Mouse (Mus musculus) stomach, postnatal 0 days (tissue): ENCODE measurements around the gene 4933415F23Rik. TPM values are rescaled to one million over a fixed set of nuclear protein-coding genes. Genes with fewer than 3 reads are reported as not detected.

ENCODE experiments used
- ATAC-seq: fragments of 200-750 bp; cut with Nextera tagmentation; 2 replicates; pipeline ENCODE4 v1.8.0; 2017; ENCODE audit not compliant: low FRiP score, low TSS enrichment
- DNase-seq: peaks from one replicate; pipeline ENCODE4 v3.0.0-alpha.2; 2016; ENCODE audit warnings: low spot score
- H3K27ac ChIP-seq: fragments of 300-500 bp; sonication (generic); replicated peaks from 2 replicates; pipeline ENCODE4 v1.5.1; 2014; ENCODE audit warnings: mild to moderate bottlenecking, control low read depth
- H3K27me3 ChIP-seq: fragments of 300-500 bp; sonication (generic); 2 replicates; pipeline ENCODE4 v1.6.1; 2014; ENCODE audit warnings: low read length; ENCODE audit not compliant: control insufficient read depth, insufficient read depth
- H3K36me3 ChIP-seq: fragments of 300-500 bp; sonication (generic); 2 replicates; pipeline ENCODE4 v1.6.1; 2014; ENCODE audit warnings: low read length, mixed read lengths; ENCODE audit not compliant: control insufficient read depth, insufficient read depth
- H3K4me1 ChIP-seq: fragments of 300-500 bp; sonication (generic); replicated peaks from 2 replicates; pipeline ENCODE4 v1.6.1; 2014; ENCODE audit warnings: antibody characterized with exemption; ENCODE audit not compliant: control insufficient read depth, insufficient read depth
- H3K4me2 ChIP-seq: fragments of 300-500 bp; sonication (generic); replicated peaks from 2 replicates; pipeline ENCODE4 v1.6.1; 2014; ENCODE audit warnings: low read depth, mild to moderate bottlenecking, control low read depth, moderate library complexity
- H3K4me3 ChIP-seq: fragments of 300-500 bp; sonication (generic); 2 replicates; pipeline ENCODE4 v1.5.1; 2014; ENCODE audit warnings: low read depth, low read length, control low read depth
- H3K9ac ChIP-seq: fragments of 300-500 bp; sonication (generic); 2 replicates; pipeline ENCODE4 v1.6.1; 2014; ENCODE audit warnings: mild to moderate bottlenecking, low read length, control low read depth, mixed read lengths
- H3K9me3 ChIP-seq: fragments of 300-500 bp; sonication (generic); 2 replicates; pipeline ENCODE4 v1.6.1; 2016; ENCODE audit warnings: low read length; ENCODE audit not compliant: control insufficient read depth
- CTCF ChIP-seq: IDR thresholded peaks from 2 replicates; pipeline ENCODE4 v1.5.1; 2016; ENCODE audit warnings: antibody characterized with exemption, low read depth, mild to moderate bottlenecking, moderate library complexity
- EP300 ChIP-seq: optimal IDR thresholded peaks from 2 replicates; pipeline ENCODE3; 2016; ENCODE audit warnings: antibody characterized with exemption
- WGBS: fragments of 180-500 bp; shearing (Covaris S2); extraction: QIAGEN DNeasy Blood & Tissue Kit; methylation state at CpG from one replicate; pipeline ENCODE4 v1.1.7; 2014; 5-methylcytosine and 5-hydroxymethylcytosine counted together
- polyA plus RNA-seq: library from polyadenylated mRNA; unstranded; fragments of >200 nt; fragmentation: Nextera tagmentation; extraction: Ambion mirVana; gene quantifications from 2 replicates; pipeline ENCODE4 v1.2.1, GENCODE M21; 2015

The 4933415F23Rik gene
- polyA plus RNA-seq, 1 experiment from 2014 or later, result not detected

- H3K27me3 ChIP-seq, result no peaks in the 10 kb centered on the region
- ATAC-seq (no peak), DNase-seq (no peak)
- TF ChIP-seq CTCF, result no peak
- no peak for TF ChIP-seq EP300
- no peak overlapping the region for H3K4me2 ChIP-seq
- no peaks in the 10 kb centered on the region for H3K36me3 ChIP-seq
- H3K27ac ChIP-seq, result no peak overlapping the region
- no peak overlapping the region for H3K4me3 ChIP-seq
- no peaks in the 10 kb centered on the region for H3K9me3 ChIP-seq
- 49% methylated on average over 4 of the region's 4 CpGs for WGBS
- no peak overlapping the region for H3K9ac ChIP-seq
- H3K4me1 ChIP-seq, result no peaks in the 10 kb centered on the region
Measured at GRCm38 (mm10) chr1:23119406-23119805, 17.4 kb upstream of the 4933415F23Rik start.

- H3K4me1 ChIP-seq, result no peaks in the 10 kb centered on the region
- DNase-seq, result no peak
- H3K9me3 ChIP-seq, result no peaks in the 10 kb centered on the region
- no peak overlapping the region for H3K9ac ChIP-seq
- TF ChIP-seq CTCF (no peak), EP300 (no peak)
- H3K4me2 ChIP-seq, result no peak overlapping the region
- H3K27me3 ChIP-seq, result no peaks in the 10 kb centered on the region
- no peaks in the 10 kb centered on the region for H3K36me3 ChIP-seq
- no peak overlapping the region for H3K27ac ChIP-seq
- WGBS, result 34% methylated on average over 3 of the region's 3 CpGs
- no peak overlapping the region for H3K4me3 ChIP-seq
- ATAC-seq, result no peak
Measured at GRCm38 (mm10) chr1:23117423-23117822, 15.4 kb upstream of the 4933415F23Rik start.

GRCm38 (mm10) chr1:23109191-23109590 lies 7.1 kb upstream of the 4933415F23Rik start:
- no peak overlapping the region for H3K9ac ChIP-seq
- H3K4me2 ChIP-seq, result no peak overlapping the region
- ATAC-seq, result no peak
- H3K27me3 ChIP-seq, result no peaks in the 10 kb centered on the region
- DNase-seq, result no peak
- no peak overlapping the region for H3K27ac ChIP-seq
- H3K4me1 ChIP-seq, result no peaks in the 10 kb centered on the region
- TF ChIP-seq EP300 (no peak), CTCF (no peak)
- H3K36me3 ChIP-seq, result no peaks in the 10 kb centered on the region
- no peaks in the 10 kb centered on the region for H3K9me3 ChIP-seq
- no peak overlapping the region for H3K4me3 ChIP-seq
- WGBS, result 91% methylated on average over 1 of the region's 1 CpGs

GRCm38 (mm10) chr1:23102881-23103280 lies 828 bp upstream of the 4933415F23Rik start:
- Histone ChIP-seq H3K27me3 (no peaks in the 10 kb centered on the region), H3K4me2 (no peak overlapping the region), H3K27ac (no peak overlapping the region), H3K9ac (no peak overlapping the region), H3K36me3 (no peaks in the 10 kb centered on the region), H3K4me3 (no peak overlapping the region), H3K4me1 (no peaks in the 10 kb centered on the region), H3K9me3 (no peaks in the 10 kb centered on the region)
- no peak for TF ChIP-seq EP300
- no peak for TF ChIP-seq CTCF
- ATAC-seq (no peak), DNase-seq (no peak)
- WGBS, result 85% methylated on average over 4 of the region's 4 CpGs

GRCm38 (mm10) chr1:23099791-23100190 lies 2.3 kb downstream of the 4933415F23Rik start:
- H3K9ac ChIP-seq, result no peak overlapping the region
- no peak for TF ChIP-seq CTCF
- TF ChIP-seq EP300, result no peak
- H3K4me3 ChIP-seq, result no peak overlapping the region
- DNase-seq, result no peak
- H3K27me3 ChIP-seq, result no peaks in the 10 kb centered on the region
- no peaks in the 10 kb centered on the region for H3K9me3 ChIP-seq
- H3K4me2 ChIP-seq, result no peak overlapping the region
- whole genome bisulfite sequencing, result 64% methylated on average over 1 of the region's 1 CpGs
- no peaks in the 10 kb centered on the region for H3K4me1 ChIP-seq
- no peak for ATAC-seq
- H3K36me3 ChIP-seq, result no peaks in the 10 kb centered on the region
- H3K27ac ChIP-seq, result no peak overlapping the region

- no peaks in the 10 kb centered on the region for H3K36me3 ChIP-seq
- H3K9ac ChIP-seq, result no peak overlapping the region
- no peak overlapping the region for H3K4me2 ChIP-seq
- H3K4me3 ChIP-seq, result no peak overlapping the region
- no peaks in the 10 kb centered on the region for H3K27me3 ChIP-seq
- no peak for TF ChIP-seq EP300
- no peak for TF ChIP-seq CTCF
- H3K4me1 ChIP-seq, result no peaks in the 10 kb centered on the region
- ATAC-seq (no peak), DNase-seq (no peak)
- no peaks in the 10 kb centered on the region for H3K9me3 ChIP-seq
- H3K27ac ChIP-seq, result no peak overlapping the region
- 87% methylated on average over 2 of the region's 2 CpGs for WGBS
Measured at GRCm38 (mm10) chr1:23098451-23098850, 3.6 kb downstream of the 4933415F23Rik start.
